Mouse (Mus musculus) cerebral cortex, adult 2 months (tissue): ENCODE measurements around the gene Mettl24.

ENCODE experiments used
- WGBS: fragments of 180-500 bp; shearing (Covaris S2); methylation state at CpG from one replicate; pipeline ENCODE4 v1.1.7; 2018; 5-methylcytosine and 5-hydroxymethylcytosine counted together

Gene Mettl24

GRCm38 (mm10) chr10:40685641-40686040 is 2.6 kb downstream of the Mettl24 start:
- WGBS, result 65% methylated on average over 8 of the region's 8 CpGs

DNA sequence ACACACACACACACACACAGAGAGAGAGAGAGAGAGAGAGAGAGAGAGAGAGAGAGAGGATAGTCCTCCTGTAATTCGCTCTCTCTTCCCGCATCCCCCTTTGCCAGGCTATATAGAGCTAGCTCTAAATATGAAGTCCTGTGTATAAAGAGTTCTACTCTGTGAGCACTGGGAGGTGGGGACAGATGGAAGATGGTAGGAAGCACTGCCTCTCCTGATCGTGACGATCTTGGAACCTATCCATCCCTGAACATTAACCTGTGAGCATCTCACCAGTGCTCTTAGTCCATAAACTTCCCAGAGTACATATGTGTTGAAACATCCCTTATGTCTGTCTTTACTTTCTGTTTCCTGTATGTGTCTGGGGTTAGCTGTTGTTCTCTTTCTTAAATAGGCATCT is 3.9 kb downstream of the Mettl24 start:
- 52% methylated on average over 4 of the region's 4 CpGs for WGBS

GRCm38 (mm10) chr10:40687407-40687806 is 4.3 kb downstream of the Mettl24 start:
- WGBS, result 67% methylated on average over 2 of the region's 2 CpGs

- WGBS, result 40% methylated on average over 6 of the region's 6 CpGs
Measured at GRCm38 (mm10) chr10:40688266-40688665, 5.2 kb downstream of the Mettl24 start.

DNA sequence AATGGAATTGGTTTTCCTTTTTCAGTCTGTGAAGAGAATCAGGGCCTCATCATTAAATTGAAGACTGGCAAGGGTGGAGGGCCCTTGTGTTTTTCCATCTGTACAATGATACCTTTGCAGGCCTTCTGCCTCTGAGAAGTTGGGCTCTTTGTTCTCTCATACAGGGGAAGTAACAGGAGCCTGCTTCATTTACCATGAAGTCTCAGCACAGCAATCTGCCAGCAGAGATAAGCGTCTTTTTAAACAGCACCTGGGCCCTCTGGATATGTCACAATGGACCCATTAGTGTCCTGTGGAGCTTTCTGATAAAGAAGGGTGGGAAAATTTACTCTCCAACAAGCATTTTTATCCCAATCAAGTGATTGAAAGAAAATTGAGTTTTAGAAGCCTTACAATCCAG is 5.8 kb downstream of the Mettl24 start:
- 36% methylated on average over 1 of the region's 1 CpGs for WGBS

GRCm38 (mm10) chr10:40698652-40699051 is 15.6 kb downstream of the Mettl24 start:
- 59% methylated on average over 4 of the region's 4 CpGs for WGBS

- WGBS, result 40% methylated on average over 7 of the region's 7 CpGs
Measured at GRCm38 (mm10) chr10:40711127-40711526, 28.0 kb downstream of the Mettl24 start.

DNA sequence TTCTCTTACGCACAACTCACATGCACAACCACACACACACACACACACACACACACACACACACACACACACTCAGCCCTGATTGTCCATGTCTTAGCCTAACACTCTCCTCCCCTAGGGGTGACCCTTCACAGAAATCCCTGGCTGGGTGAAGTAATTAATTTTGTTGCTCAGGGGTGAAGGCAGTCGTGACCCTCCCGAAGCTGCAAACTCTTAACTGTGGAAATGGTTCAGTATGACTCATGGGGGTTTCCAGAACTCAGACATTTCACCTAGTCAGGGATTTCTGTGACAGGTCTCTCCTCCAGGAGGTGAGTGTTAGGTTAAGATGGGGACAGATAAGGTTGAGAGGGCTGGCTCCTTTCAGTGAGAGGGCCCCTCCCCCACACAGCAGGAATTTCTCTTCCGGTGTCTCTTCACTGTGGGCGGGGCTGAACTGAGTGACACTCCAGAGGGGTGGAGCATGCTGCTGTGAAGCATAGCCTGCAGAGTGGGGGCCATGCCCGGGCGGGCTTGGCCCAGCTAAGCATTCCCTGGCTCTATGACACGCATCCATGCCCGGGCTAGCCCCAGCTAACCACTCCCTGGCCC is 30.0 kb downstream of the Mettl24 start:
- WGBS, result 58% methylated on average over 9 of the region's 9 CpGs

- 90% methylated on average over 9 of the region's 9 CpGs for WGBS
Measured at GRCm38 (mm10) chr10:40713829-40714228, 30.7 kb downstream of the Mettl24 start.

DNA sequence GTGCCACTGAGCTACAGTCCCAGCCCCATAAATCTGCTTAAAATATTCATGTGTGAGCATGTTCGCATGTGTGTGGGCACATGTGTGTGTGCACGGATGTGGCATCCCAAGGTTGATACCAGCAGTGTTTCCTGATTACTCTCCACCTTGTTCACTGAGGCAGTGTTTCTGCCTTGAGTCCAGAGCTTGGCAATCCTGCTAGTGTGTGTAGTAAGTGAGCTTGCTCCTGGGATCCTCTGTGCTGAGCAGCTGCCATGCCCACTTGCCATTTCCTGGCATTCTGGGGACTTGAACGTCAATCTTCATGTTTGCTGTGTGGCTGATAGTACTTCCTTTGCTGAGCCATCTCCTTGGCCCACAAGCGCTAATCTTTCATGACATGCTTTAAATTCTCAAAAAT is 32.1 kb downstream of the Mettl24 start:
- 68% methylated on average over 4 of the region's 4 CpGs for WGBS

DNA sequence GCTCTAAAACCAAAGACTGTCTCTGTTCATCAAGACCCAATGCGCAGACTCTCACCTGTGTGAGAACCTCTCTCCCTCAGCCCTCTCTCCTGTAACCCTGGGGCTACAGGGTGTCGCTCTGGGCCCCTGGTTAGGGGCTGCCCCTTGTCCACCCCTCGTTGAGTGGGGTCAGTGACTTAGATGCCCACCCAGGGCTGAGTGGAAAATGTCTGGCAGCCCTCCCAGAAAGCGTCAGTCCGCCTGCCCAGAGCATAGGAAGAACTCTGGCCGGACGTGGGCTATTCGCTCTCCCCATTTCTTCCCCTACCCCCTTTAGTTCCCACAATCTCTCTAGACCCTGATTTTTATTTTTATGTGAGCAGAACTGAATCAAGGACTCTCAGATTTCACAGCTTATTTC is 33.2 kb downstream of the Mettl24 start:
- 55% methylated on average over 8 of the region's 8 CpGs for WGBS

- WGBS, result 48% methylated on average over 3 of the region's 3 CpGs
Measured at GRCm38 (mm10) chr10:40716713-40717112, 33.6 kb downstream of the Mettl24 start.

DNA sequence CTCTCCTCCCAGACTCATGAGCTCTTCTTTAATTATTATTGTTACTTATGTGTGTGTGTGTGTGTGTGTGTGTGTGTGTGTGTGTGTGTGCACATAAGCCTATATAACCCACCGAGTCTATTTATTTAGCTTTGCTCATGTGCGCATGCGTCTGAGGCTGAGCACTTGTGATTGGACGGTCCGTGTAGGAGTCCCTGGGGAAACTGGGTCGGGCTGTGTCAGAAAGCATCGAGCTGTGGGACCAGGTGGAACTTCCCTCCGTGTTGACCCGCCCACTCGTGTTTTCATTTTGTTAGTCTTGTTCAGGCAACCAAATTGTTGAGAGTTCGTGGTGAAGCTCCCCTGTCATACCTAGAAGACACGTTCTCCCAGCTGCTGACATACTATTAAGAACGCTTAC is 35.3 kb downstream of the Mettl24 start:
- WGBS, result 78% methylated on average over 13 of the region's 13 CpGs

DNA sequence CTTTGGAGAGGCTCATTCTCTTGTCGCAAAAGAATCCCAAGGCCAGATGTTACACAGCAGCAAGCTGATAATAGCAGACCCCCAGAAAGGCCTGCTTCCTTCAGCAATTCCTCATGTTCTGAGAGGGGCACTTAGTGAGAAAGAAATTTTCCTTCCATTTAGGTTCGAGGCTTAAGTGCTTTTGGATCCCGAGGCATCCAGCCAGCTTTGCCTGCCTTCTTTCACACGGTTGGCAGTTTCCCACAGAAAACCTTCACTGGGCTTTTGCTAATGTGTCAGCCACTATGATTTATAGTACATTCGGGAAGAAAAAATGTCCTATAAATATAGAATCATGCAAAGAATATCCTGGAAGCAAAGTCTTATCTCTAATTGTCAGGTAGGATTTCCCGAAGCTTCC is 36.0 kb downstream of the Mettl24 start:
- 31% methylated on average over 6 of the region's 6 CpGs for WGBS

- 63% methylated on average over 5 of the region's 5 CpGs for WGBS
Measured at GRCm38 (mm10) chr10:40720883-40721282, 37.8 kb downstream of the Mettl24 start.

GRCm38 (mm10) chr10:40724342-40724741 is 41.3 kb downstream of the Mettl24 start:
- WGBS, result 48% methylated on average over 6 of the region's 6 CpGs

GRCm38 (mm10) chr10:40725066-40725465 is 42.0 kb downstream of the Mettl24 start:
- 42% methylated on average over 4 of the region's 4 CpGs for WGBS

- WGBS, result 57% methylated on average over 4 of the region's 4 CpGs
Measured at GRCm38 (mm10) chr10:40725471-40725870, 42.4 kb downstream of the Mettl24 start.

- 44% methylated on average over 11 of the region's 11 CpGs for WGBS
Measured at GRCm38 (mm10) chr10:40726288-40726902, 43.3 kb downstream of the Mettl24 start.

- 51% methylated on average over 5 of the region's 5 CpGs for WGBS
Measured at GRCm38 (mm10) chr10:40726989-40727388, 43.9 kb downstream of the Mettl24 start.

- WGBS, result 68% methylated on average over 5 of the region's 5 CpGs
Measured at GRCm38 (mm10) chr10:40730200-40730599, 47.1 kb downstream of the Mettl24 start.

DNA sequence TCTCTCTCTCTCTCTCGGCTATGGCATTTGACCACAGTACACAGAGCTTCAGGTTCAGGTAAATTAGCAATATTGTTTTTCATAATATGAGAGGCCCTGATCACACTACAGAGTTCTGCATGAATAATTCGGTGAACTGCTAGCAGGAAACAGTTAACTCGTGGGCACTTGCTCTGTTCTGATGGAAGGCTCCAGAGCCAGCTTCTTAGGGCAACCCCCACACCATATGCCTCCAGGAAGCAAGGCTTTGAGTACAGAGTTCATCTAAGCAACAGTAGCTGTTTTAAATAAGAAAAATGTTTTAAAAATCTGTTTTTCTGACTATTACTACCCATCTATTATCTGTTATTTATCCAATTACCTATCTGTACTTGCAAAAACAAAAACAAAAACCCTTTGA is 50.2 kb downstream of the Mettl24 start:
- WGBS, result 43% methylated on average over 3 of the region's 3 CpGs

DNA sequence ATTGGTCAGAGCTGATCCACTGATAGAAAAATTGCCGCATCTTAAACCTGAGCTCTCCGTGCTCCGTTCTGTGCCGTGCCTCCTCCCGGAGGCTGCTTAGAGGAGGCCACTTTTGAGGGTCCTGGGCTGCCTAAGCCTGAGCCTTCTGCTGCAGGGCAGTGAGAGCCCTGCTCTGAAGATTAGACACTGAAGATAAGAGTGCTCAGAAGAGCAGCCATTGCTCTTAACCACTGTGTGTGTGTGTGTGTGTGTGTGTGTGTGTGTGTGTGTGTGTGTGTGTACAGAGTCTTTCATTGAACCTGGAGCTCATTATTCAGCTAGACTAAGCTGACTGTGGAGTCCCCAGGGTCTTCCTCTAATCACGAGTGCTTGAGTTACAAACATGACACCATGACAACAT is 53.1 kb downstream of the Mettl24 start:
- WGBS, result 88% methylated on average over 6 of the region's 6 CpGs
